Mouse (Mus musculus): ENCODE data around the gene 2310022B05Rik. TPM values are rescaled to one million over a fixed set of nuclear protein-coding genes. Genes with fewer than 3 reads are reported as not detected.

Gene 2310022B05Rik
- total and polyA plus RNA-seq, 3 experiments: 6.2 to 27.0 TPM; not detected in 1

DNA sequence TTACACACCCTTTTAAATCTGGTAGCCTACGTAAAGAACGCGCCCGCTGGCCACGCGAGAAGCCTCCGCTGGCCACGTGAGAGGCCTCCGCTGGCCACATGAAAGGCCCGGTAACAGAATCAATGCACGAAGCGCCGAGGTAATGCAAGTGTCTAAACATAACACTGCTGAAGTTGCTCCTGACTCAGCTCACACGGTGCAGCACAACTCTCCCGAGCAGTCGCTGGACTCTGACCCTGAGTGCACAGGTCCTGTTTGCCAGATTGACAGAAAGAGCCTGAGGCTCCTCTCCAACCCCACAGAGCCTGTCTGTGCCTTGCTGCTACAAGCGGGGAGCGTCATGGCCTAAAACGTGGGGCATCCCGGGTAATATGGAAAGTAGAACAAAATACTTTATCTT, 11.4 kb downstream of the 2310022B05Rik start:
- Histone ChIP-seq H3K27me3 (ENCODE audit: control insufficient read depth in 1 of 2, insufficient read depth in 2 of 2, low read length in 2 of 2) (no peaks in the 10 kb centered on the region), H3K4me1 (ENCODE audit: control insufficient read depth in 1 of 2, insufficient read depth in 2 of 2, low read length in 2 of 2) (no peaks in the 10 kb centered on the region), H3K36me3 (ENCODE audit: control insufficient read depth in 1 of 2, insufficient read depth in 2 of 2, low read length in 2 of 2) (no peaks in the 10 kb centered on the region), H3K27ac (ENCODE audit: control insufficient read depth, low read depth, low read length) (no peak overlapping the region), H3K9me3 (replicated peaks; ENCODE audit: insufficient read depth, low read length) (no peaks in the 10 kb centered on the region), H3K79me2 (ENCODE audit: control insufficient read depth, insufficient read depth, low read length, poor library complexity) (no peaks in the 10 kb centered on the region), H3K4me3 (ENCODE audit: control insufficient read depth in 1 of 2, insufficient read depth in 1 of 2, low read depth in 2 of 2, low read length in 2 of 2) (no peak overlapping the region), H3K9ac (ENCODE audit: control insufficient read depth, low read depth, low read length, poor library complexity, severe bottlenecking) (no peak overlapping the region)
- DNase-seq (ENCODE audit: low read depth, low spot score): no peak
- TF ChIP-seq TAL1 (IDR thresholded peaks at IDR 0.05; ENCODE audit: low read length) (no peak), MAFK (IDR thresholded peaks at IDR 0.05; ENCODE audit: borderline replicate concordance, low read depth, low read length) (no peak)

GRCm38 (mm10) chr8:124648311-124648710, 14.9 kb downstream of the 2310022B05Rik start:
- H3K27me3 ChIP-seq (ENCODE audit: control insufficient read depth in 1 of 2, insufficient read depth in 2 of 2, low read length in 2 of 2): no peaks in the 10 kb centered on the region
- H3K4me3 ChIP-seq (ENCODE audit: control insufficient read depth in 1 of 2, insufficient read depth in 1 of 2, low read depth in 2 of 2, low read length in 2 of 2): no peak overlapping the region
- H3K9ac ChIP-seq (ENCODE audit: control insufficient read depth, low read depth, low read length, poor library complexity, severe bottlenecking): no peak overlapping the region
- TF ChIP-seq NRF1 (IDR thresholded peaks at IDR 0.05; ENCODE audit: insufficient read depth, low read depth, low read length, poor library complexity, severe bottlenecking) (no peak), MYB (IDR thresholded peaks at IDR 0.05; ENCODE audit: low read depth, low read length) (no peak), MAX (IDR thresholded peaks at IDR 0.05; ENCODE audit: low read length) (no peak), SMC3 (IDR thresholded peaks at IDR 0.05; ENCODE audit: low read depth, low read length) (no peak), MEF2A (IDR thresholded peaks at IDR 0.05; ENCODE audit: extremely low read depth, insufficient replicate concordance, low read depth, low read length, poor library complexity, severe bottlenecking) (no peak), TAL1 (IDR thresholded peaks at IDR 0.05; ENCODE audit: low read length) (no peak), ETS1 (IDR thresholded peaks at IDR 0.05; ENCODE audit: low read depth, low read length) (no peak), UBTF (IDR thresholded peaks at IDR 0.05; ENCODE audit: borderline replicate concordance, insufficient read depth, low read depth, low read length) (no peak), E2F4 (IDR thresholded peaks at IDR 0.05; ENCODE audit: borderline replicate concordance, low read depth, low read length) (no peak), CHD1 (IDR thresholded peaks at IDR 0.05; ENCODE audit: low read depth, low read length) (no peak), ZC3H11A (IDR thresholded peaks at IDR 0.05; ENCODE audit: low read depth, low read length) (no peak), ZNF384 (IDR thresholded peaks at IDR 0.05; ENCODE audit: low read depth, low read length) (no peak), MAFK (IDR thresholded peaks at IDR 0.05; ENCODE audit: borderline replicate concordance, low read depth, low read length) (no peak)
- H3K4me1 ChIP-seq (ENCODE audit: control insufficient read depth in 1 of 2, insufficient read depth in 2 of 2, low read length in 2 of 2): no peaks in the 10 kb centered on the region
- DNase-seq (ENCODE audit: low read depth, low spot score): no peak
- H3K79me2 ChIP-seq (ENCODE audit: control insufficient read depth, insufficient read depth, low read length, poor library complexity): no peaks in the 10 kb centered on the region
- H3K27ac ChIP-seq (ENCODE audit: control insufficient read depth, low read depth, low read length): no peak overlapping the region
- H3K9me3 ChIP-seq (replicated peaks; ENCODE audit: insufficient read depth, low read length): no peaks in the 10 kb centered on the region
- no peaks in the 10 kb centered on the region for H3K36me3 ChIP-seq (ENCODE audit: control insufficient read depth in 1 of 2, insufficient read depth in 2 of 2, low read length in 2 of 2)

Measured in MEL (cell line).